Mouse (Mus musculus) layer of hippocampus, postnatal 14 days (tissue): ENCODE data around the gene Sepsecs. TPM values are rescaled to one million over a fixed set of nuclear protein-coding genes. Genes with fewer than 3 reads are reported as not detected.
"Not testable (repeated sequence)": the region's sequence is repeated elsewhere in the genome, so short reads cannot be mapped to it uniquely, and the experiment has no call there.

Experiments
- DNase-seq, 2 experiments: peaks; one replicate each; pipeline ENCODE4 v3.0.0; 2021 to 2022; ENCODE audit warnings: low spot score in 2 of 2, mixed read lengths in 1 of 2
- long read RNA-seq, 2 experiments: library from polyadenylated mRNA; stranded (forward); transcript quantifications; one replicate each; pipeline ENCODE4 v2.0.0; 2021
- total RNA-seq, 2 experiments: library from RNA; stranded (reverse); gene quantifications; 2 replicates each; pipeline ENCODE4 v1.2.3; 2021

Sepsecs gene
- total RNA-seq: 10 to 100 TPM; 10.6 to 11.5 TPM
- long read RNA-seq, experiment 1, full-length matches to known transcripts: 3 of 3 reads
- long read RNA-seq, experiment 1, partial matches to known transcripts: 0 of 3 reads
- long read RNA-seq, experiment 1, other reads (novel, unspliced or antisense): 0 of 3 reads
- long read RNA-seq, experiment 2, full-length matches to known transcripts: 2 of 4 reads
- long read RNA-seq, experiment 2, partial matches to known transcripts: 2 of 4 reads
- long read RNA-seq, experiment 2, other reads (novel, unspliced or antisense): 0 of 4 reads

DNA sequence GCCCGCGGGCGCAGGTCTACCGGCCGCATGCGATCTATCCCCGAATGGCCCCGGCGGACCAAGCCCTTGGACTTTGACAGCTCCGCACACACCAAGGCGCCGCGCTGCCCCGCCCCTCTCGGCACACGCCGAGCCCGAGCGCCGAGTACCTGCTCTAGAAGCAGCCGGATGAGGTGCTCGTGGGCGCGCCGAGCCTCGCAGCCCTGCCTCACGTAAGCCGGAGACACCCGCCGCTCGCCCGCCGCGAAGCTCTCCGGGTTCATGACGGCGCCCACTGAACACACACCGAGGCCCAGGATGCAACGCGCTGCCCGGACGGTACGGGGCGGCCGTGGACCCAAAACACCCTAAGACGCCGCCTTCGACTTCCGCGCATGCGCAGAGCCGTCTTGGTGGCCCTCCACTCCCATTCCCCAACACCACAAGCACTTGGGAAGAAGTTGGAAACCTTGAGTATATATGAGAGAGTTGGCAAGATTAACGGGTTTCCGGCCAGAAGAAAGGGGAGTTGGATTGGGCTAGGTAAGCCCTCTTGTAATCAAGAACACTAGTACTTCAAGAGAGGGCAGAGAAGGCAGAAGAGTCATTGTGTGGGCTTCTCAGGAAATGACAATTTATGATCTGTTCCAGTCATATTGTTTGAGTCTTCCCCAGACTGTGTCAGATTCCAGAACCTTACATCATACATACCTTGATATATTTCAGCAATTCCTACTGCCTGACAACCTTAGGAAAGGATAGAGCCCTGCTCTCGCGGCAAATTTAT is at the start of gene Sepsecs:
Gene Sepsecs, minus strand, starts transcription at position 283 of the 766 bp plus-strand sequence.
- DNase-seq: peak; percentile 93 to 95

DNA sequence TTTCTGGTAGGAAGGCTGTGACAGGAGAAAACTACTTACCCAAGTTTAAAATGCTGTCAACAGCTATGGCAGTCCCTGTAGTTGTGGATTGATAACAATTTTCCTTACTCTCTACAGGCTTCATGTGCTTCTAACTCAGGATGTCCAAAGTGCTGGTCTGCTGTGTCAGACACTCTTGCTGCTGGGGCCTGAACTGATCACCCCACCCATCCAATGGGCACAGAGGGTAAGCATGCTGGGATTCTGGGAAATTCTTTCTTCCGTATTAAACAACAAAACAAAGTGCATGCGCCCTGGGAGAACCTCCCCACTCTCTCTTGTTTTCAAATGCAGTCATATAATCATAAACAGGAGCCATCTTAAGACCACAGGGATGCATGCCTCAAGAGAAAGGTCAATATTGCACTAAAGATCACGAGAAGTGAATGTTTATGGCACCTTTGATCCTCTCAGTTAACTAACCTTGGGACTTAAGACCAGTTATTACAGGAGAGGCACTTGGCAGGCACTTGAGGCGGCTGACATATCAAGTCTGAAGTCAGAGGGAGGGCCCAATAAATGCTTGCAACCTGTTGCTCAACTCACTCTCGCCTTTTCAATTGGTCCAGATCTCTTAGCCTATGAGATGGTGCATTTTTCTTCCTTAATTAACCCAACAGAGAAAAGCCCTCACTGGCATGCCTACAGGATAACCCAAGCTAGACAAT is 47.4 kb upstream of the Sepsecs start:
- no peak for DNase-seq

DNA sequence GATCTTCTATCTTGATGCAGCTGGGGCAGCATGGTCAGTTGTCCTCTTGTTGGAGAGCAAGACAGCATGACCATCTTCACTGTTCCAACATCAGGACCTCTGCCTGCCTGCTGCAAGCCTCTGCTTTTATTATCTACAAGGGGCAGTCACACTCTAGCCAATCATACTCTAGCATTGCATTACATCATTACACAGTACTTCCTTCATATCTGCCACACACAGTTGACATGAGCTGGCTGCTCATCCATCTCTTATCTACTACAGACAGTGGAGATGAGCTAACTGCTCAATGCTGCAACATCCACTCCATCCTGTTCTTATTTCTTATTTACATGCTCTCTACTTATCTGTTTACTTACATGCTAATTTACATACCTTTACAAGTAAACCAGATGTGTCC is 43.2 kb upstream of the Sepsecs start:
- DNase-seq: no peak

DNA sequence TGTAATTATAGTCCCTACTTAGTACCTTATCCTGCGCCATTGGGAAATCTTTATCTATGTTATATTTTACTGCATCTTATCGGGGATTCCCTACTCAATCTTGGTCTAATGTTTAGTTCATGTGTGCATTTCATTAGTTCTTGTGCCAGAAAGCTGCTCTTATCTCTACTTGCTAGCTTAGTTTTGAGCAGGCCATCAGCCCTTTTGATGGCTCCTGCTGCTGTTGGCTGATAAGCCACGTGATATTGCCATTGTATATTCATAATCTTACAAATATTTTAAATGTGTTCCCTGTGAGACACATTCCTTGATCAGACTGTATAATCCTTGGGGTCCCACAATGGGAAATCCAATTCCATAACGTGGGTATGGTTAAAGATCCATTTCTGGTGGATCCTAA is 35.1 kb upstream of the Sepsecs start:
- no peak for DNase-seq

DNA sequence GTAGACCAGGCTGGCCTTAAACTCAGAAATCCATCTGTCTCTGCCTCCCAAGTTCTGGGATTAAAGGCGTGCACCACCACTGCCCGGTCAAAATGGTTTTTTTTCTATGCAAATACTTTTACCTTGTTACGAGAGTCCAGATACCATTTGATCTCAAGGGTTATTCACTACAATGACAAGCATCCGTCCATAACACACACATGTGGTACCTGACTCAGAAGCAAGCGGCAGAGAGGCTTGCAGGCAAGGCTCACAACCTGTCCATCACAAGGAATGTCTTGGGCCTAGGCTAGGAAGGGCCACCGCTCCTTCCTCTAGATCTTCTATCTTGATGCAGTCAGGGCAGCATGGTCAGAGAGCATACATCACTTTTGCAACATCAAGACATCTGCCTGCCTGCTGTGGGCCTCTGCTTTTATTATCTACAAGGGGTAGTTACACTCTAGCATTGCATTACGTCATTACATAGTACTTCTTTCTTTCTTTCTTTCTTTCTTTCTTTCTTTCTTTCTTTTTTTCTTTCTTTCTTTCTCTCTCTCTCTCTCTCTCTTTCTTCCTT is 28.5 kb upstream of the Sepsecs start:
- DNase-seq: not testable (repeated sequence)

DNA sequence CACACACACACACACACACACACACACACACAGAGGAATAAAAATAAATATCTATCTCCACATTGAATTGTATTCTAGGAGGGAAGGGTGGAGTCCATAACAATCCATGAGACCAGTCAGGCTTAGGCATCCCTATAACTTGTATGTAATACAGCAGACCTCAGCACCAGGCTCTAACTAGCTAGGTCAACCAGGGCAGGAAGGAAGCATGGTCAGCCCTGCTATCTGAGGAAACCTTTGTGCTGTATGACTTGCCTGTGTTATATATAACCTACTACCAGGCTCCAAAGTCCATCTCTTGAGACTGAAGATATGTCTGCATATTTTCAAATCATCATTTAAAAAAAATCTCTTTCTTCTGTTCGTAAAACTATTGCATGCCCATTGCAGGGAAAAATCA is 27.8 kb upstream of the Sepsecs start:
- no peak for DNase-seq

DNA sequence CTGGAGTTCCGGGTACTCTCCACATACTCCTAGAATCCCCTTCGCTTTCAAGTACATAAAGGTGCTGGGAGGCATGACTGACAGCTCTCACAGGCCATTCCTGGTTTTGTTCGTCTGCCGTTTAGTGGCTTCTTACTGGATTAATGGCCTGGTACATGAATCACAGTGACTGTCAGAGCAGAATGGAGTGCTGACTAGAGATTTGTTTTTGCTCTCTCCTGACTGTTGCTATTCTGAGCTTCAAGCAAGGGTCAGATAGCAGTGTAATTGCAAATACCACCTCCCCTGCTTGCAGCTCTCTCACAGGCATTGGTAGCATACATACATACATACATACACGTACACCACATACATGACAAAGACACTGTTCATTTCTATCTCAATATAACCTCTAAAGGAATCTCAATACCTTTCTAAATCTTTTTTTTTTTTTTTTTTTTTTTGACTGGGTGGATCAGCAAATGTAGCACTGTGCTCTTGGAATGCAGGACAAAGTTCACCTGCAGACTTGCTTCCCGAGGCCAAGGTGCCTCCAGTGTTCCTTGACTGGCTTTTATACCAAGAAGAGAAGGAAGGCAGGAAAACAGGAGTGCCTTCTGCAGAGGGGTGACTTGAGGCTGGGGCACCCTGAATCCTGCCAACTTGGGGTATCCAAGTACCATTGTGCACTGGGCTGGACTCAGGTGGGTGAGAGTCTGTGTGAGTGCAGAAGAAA is 18.4 kb upstream of the Sepsecs start:
- DNase-seq: no peak

DNA sequence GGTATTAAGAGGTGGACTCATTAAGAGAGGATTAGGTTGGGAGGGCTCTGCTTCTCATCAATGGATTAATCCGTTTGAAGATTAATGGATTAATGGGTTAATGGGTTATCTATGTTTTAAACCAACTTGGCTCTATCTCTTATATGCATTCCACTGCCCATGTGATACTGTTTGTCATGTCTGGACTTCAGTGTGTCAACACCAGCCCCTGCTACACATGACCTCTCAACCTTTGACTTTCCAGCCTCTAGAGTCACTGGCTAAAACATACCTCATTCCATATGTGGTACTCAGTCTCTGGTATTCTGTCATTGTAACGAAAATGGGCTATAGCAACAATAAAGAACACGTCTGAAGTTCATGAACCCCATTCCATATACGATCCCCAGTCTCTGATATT is 11.6 kb upstream of the Sepsecs start:
- DNase-seq: no peak

DNA sequence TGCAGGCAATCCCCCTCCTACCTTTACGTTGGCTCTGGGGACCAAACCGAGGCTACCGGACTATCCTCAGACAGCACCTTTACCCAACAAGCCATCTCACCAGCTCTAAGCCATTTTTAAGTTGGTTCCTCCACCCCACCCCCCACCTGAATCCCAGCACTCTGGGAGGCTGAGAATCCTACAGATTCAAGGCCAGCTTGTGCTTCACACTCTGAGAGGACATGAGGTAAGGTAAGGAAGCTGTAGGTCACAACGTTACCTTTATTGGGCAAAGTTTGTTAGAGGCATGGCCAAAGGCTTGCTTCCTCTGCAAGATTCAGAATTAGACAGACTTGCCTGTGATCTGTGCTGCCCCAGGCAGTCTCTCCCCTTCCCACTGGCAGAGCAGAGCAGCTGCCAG is 10.7 kb upstream of the Sepsecs start:
- no peak for DNase-seq

DNA sequence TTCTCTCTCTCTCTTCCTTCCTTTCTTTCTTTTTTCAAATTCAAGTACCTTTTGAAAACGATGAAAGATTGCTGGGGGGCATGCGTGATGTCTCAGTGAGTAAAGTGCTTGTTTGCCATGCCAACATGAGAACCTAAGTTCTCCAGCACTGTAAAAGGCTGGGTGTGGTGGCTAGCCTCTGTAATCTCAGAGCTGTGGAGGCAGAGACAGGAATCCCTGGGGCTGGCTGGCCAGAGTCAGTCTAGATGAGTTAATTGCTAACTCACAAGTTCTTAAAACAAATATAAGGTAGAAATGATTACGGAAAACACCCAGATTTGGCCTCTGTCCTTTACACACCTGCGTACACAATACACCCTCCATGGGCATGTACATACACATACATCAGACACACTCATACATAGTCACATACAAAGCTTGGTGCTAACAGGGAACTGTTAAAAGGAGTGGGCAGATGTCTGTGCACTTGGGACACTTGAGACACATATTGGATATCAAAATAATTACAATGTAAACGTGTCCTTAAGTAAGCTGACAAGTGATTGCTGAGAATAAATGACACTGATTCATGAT is 9.1 kb upstream of the Sepsecs start:
- no peak for DNase-seq

DNA sequence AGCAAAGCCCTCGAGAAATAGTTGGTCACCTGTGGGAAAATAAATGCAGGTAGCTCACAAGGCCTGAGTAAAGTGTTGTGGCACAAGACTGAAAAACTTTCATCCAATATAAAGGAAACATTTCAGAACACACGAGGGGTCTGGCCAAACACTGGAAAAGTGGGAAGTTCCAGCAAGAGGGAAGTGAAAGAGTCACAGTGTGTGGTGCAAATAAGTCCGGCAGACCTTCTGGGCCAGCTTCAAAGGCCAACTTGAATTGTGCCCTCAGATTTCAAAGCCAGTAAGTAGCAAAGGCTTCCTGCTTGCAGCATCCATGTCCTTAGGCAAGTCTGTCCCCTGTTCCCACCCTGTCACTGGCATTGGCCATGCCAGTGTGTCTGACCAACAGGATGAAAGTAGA is 7.6 kb upstream of the Sepsecs start:
- no peak for DNase-seq

DNA sequence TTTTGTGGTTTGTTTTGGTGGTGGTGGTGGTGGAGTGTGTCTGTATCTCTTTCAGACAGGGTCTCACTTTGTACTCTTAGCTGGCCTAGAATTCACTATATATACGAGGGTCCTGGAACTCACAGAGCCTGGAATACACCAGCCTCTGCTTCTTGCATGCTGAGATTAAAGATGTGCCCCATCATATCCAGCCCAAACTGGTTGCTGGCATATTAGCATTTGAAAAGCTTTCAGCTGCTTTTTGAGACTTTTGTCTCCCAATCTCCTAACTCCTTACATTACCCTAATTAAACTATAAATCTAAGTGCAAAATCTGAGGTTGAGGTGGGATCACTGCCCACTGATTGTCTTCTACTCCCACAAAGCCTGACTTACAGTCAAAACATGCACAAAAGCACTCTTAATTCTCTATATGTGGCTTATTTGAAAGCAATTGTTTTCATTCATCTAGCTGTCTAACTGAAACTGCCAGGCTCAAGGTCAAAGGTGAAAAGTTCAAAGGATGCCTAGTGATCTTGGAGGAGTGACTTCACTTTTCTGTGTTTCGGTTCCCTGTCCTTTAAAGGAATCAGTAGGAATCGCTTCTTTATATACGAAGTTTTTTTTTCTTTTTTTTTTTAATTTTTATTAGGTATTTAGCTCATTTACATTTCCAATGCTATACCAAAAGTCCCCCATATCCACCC is 5.0 kb upstream of the Sepsecs start:
- DNase-seq: no peak

DNA sequence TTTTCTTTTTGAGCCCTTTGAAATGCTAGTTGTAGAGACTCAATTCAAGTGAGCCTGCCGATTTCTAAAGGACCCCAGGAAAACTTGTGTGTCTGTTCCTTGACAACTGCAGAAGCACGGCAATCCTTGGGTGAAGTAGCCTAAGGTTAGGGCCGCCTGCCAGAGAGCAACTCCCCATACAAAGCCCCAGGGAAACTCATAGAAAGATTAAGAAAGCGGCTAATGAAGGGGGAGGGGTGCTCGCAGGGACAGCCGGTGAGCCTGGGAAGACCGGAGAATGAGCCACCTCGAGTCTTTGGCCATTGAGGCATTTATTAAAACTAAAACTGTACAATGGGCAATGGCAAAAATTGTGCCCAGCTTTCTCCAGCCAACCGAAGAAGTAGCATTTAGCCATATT is 3.8 kb upstream of the Sepsecs start:
- DNase-seq: no peak

DNA sequence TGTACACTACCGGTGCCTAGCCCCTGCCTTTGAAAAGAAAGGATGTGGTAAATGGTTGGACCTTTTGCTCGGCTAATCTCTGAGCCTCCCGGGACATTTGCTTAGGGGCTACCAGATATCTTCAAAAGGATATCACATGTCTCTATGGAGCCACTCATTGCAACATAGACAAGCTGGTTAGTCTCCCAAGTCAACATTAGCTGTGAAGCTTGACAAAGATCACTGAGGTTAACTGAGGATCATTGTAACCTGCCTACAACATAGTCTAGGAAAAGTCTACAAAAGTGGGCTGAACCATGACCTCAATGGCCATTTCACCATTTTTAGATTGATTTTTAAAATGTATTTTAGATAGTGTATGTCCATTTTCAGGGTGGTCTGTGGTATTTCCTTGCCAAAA is 1.2 kb upstream of the Sepsecs start:
- DNase-seq: no peak

DNA sequence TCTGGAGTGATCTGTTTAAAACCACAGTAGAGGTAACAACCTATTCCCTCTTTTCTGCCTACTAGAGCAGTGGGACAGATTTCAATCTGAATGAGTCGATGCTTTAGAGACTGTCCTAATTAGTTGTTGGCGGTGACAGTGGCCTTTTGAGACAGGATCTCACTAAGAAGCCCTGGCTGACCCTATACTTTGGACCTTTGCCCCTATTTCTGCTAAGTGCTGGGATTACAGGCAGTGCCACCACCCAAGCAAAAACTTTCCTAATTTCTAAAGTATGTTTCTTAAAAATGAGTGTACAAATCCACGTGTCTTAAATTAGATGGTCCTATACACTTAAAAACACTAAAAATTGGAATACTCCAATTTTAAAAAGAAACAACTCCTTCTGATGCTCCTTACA is 2.7 kb downstream of the Sepsecs start:
- DNase-seq: no peak

DNA sequence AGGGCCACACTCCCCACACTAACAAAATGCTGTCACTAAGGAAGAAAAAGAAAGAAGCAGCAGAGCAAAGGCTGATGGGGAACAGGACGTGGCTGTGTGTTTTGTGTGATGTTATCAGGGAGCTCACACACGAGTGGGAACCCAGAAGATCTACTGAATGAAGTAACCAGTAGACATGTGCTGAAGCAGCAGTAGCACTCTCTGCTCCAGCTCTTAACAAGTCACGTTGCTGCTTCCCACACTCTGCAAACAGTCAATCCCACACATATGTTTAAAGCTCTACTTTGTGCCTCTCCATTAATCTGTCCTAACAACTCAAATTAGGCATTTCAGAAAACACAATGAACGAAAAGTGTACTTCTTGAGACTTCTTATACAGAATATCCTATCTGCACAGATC is 11.6 kb downstream of the Sepsecs start:
- no peak for DNase-seq

DNA sequence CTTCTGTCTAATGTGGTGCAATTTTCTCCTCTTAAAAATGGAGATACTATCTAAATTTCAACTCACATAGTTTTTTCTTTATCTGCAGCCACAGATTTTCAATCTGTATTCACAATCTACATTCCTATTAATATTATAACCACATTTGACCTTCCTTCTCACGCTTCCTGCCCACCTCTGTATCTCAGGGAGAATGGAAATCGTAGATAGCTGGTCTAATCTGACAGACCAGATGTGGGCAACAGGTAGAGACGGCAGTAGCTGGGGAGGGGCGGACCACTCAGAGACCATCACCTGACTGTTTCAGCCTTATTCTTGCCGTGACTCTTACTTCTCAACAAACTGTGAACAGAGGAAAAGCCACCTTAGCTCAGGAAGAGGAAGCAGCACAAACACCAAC is 12.2 kb downstream of the Sepsecs start:
- no peak for DNase-seq

DNA sequence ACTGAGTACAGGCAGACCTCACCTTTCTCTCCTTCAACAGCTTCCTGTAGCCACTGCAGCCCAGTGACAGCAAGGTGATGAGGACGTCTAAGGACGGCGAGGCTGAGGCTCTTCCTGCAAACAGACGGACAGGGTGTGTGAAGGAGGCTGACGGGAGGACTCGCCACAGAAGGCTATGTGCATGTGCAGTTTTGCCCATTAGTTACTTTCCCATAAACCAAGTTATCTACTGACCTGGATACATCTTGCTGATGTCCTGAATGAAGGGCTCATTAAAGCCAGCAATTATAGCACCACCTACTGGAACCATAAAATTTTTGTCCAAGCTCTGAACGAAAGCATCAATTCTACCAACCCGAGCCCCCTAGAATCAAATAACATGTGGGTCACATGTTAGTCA is 13.5 kb downstream of the Sepsecs start:
- peak in 1 of 2 experiments; percentile 39 for DNase-seq

DNA sequence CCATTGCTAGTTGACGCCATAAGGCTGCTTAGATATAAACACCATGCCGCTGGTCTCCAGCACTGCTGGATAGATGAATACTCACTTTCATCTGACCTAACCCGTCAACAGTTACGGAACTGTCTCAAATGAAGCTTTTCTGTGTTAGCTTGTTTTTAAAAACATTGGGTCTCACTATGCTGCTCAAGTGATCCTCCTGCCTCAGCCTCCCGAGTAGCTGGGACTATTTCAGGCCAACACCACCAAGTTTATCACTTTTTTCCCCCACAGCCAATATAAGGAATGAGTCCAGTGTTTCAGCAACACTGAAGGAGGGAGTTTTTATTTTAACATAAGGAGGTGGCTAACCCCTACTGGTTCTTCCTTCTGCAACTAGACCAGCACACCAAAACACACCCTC is 14.5 kb downstream of the Sepsecs start:
- no peak for DNase-seq

DNA sequence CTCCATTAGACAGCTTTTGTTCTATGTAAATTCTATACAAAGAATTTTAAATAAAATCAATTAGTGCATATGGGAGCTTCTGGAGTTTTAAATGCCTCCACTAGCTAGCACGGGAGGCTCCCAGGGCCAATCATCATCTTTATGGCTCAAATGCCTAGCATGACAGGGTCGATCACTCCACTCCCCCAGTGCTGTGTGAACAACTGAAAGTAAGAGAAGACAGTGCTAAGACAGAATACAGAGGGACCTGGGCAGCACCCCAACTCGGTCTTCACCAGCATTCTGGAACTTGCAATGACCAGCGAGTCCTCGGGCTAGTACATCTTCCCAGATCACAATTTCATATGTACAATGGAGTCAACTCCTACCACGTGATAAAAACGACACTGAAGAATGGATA is 16.9 kb downstream of the Sepsecs start:
- no peak for DNase-seq
